ENCODE assay signal across 8 mouse cellular contexts in genomic region chr1:36279202-36279601, GRCm38 (mm10). TPM values are rescaled to one million over a fixed set of nuclear protein-coding genes. Genes with fewer than 3 reads are reported as not detected.
A peak's percentile ranks its signal among the peaks of the same experiment; 100 is the strongest.
DNase-seq lines count a peak whose midpoint lies in the region; ATAC-seq and TF ChIP-seq lines count a peak whose summit lies in the region.

No protein-coding gene starts in this region.

- WGBS in lung, embryonic 16.5 days = 20% methylated on average over 3 of the region's 3 CpGs

- peaks cover 2% of the 10 kb centered on the region for H3K27me3 ChIP-seq in CH12.LX (replicated peaks)
- no peaks in the 10 kb centered on the region for H3K27me3 ChIP-seq in lung, embryonic 16.5 days (ENCODE audit: control insufficient read depth, insufficient read depth, low read depth, low read length)

- TF ChIP-seq RAD21 in CH12.LX (IDR thresholded peaks at IDR 0.05; ENCODE audit: low read depth, low read length) = peak; percentile 95

- in situ Hi-C loops in CH12.LX (cut with MboI; ENCODE audit: low pct_ligation_motif_present, low pct_unique_long_range_greater_than_20kb, low sequenced_read_pairs) = loop anchor here (5.0 kb wide), 1 partner anchor 137 kb away; no protein-coding TSS in a partner anchor

- no peak overlapping the region for H3K4me3 ChIP-seq in CH12.LX (replicated peaks in 1 of 3; ENCODE audit: low read depth in 2 of 3, low read length in 2 of 3, poor library complexity in 1 of 3)
- no peak overlapping the region for H3K4me3 ChIP-seq in lung, embryonic 16.5 days (ENCODE audit: low read length)

- no peak overlapping the region for H3K9ac ChIP-seq in CH12.LX (ENCODE audit: insufficient read depth, low read depth)
- H3K9ac ChIP-seq in lung, embryonic 16.5 days (ENCODE audit: low read length) = no peak overlapping the region

- H3K36me3 ChIP-seq in CH12.LX (replicated peaks in 1 of 2; ENCODE audit: control insufficient read depth in 1 of 2, insufficient read depth in 1 of 2, low read length in 1 of 2) = no peaks in the 10 kb centered on the region
- no peaks in the 10 kb centered on the region for H3K36me3 ChIP-seq in lung, embryonic 16.5 days (ENCODE audit: control insufficient read depth, insufficient read depth, low read length)

- TF ChIP-seq EP300 in CH12.LX (IDR thresholded peaks at IDR 0.05; ENCODE audit: low read length) = no peak

- no peaks in the 10 kb centered on the region for H3K79me2 ChIP-seq in CH12.LX (replicated peaks; ENCODE audit: control insufficient read depth, extremely low read depth, insufficient read depth, poor library complexity, severe bottlenecking)

- peak; percentile 79 to 94 for TF ChIP-seq CTCF in CH12.LX (conservative IDR thresholded peaks at IDR 0.05 in 1 of 2, IDR thresholded peaks at IDR 0.05 in 1 of 2; ENCODE audit: low read depth in 2 of 2, low read length in 2 of 2)

- TF ChIP-seq POLR2A in CH12.LX (IDR thresholded peaks at IDR 0.05; ENCODE audit: low read depth, low read length) = no peak

- DNase-seq in CH12.LX (ENCODE audit: extremely low read depth) = peak; percentile 89
- DNase-seq in ZHBTc4 (ENCODE audit: low read depth, low spot score) = peak; percentile 81
- peak; percentile 80 to 82 for DNase-seq in cerebellum, postnatal 4 days (ENCODE audit: low spot score in 2 of 2)
- DNase-seq in kidney, postnatal 14 days = peak; percentile 88
- peak; percentile 90 for DNase-seq in right cerebral cortex, postnatal 14 days
- DNase-seq in urinary bladder, postnatal 14 days (ENCODE audit: low spot score) = peak; percentile 84

- peaks cover 6% of the 10 kb centered on the region for H3K9me3 ChIP-seq in CH12.LX (replicated peaks; ENCODE audit: low read length)
- H3K9me3 ChIP-seq in lung, embryonic 16.5 days (ENCODE audit: control insufficient read depth, low read length) = no peaks in the 10 kb centered on the region

- peaks cover 7 to 30% of the 10 kb centered on the region in 2 experiments for H3K4me1 ChIP-seq in CH12.LX (ENCODE audit: control insufficient read depth in 1 of 2, insufficient read depth in 2 of 2)
- H3K4me1 ChIP-seq in lung, embryonic 16.5 days (replicated peaks; ENCODE audit: control insufficient read depth, insufficient read depth, low read length) = no peaks in the 10 kb centered on the region

- no peak overlapping the region for H3K4me2 ChIP-seq in CH12.LX (ENCODE audit: insufficient read depth, low read depth, poor library complexity, severe bottlenecking)
- H3K4me2 ChIP-seq in lung, embryonic 16.5 days (ENCODE audit: low read depth, low read length) = no peak overlapping the region

- dilution Hi-C loops in CH12.LX (cut with MboI; ENCODE audit: extremely low pct_ligation_motif_present, extremely low pct_unique_long_range_greater_than_20kb, low sequenced_read_pairs) = no loop called here

- H3K27ac ChIP-seq in CH12.LX (ENCODE audit: insufficient read depth, low read depth) = no peak overlapping the region
- no peak overlapping the region for H3K27ac ChIP-seq in lung, embryonic 16.5 days (ENCODE audit: low read length)

- peak; percentile 84 for ATAC-seq in granulocyte monocyte progenitor cell, adult 5-6 weeks (replicated peaks; ENCODE audit: poor library complexity, severe bottlenecking)
- peak; percentile 58; the same call in 1 of the 2 replicates for ATAC-seq in lung, embryonic 16.5 days (ENCODE audit: low read depth)

TF ChIP-seq in CH12.LX, 34 proteins besides CTCF, POLR2A, EP300 and RAD21:
- TF ChIP-seq MAZ (IDR thresholded peaks at IDR 0.05; ENCODE audit: low read depth, low read length) (0 out of 2 replicates have a peak, but pooled peaks have one; percentile 30), ZC3H11A (IDR thresholded peaks at IDR 0.05; ENCODE audit: low read depth, low read length) (peak; percentile 52; the same call in 1 of the 2 replicates), SMC3 (IDR thresholded peaks at IDR 0.05; ENCODE audit: low read depth, low read length) (peak; percentile 92), BHLHE40 (IDR thresholded peaks at IDR 0.05; ENCODE audit: low read depth, low read length) (0 out of 2 replicates have a peak, but pooled peaks have one; percentile 12), IRF4 (IDR thresholded peaks at IDR 0.05; ENCODE audit: low read depth, low read length) (0 out of 2 replicates have a peak, but pooled peaks have one; percentile 30), NRF1 (IDR thresholded peaks at IDR 0.05; ENCODE audit: low read depth, low read length) (peak; percentile 40; the same call in 1 of the 2 replicates), TBP (conservative IDR thresholded peaks at IDR 0.05; ENCODE audit: low read depth, low read length) (no peak), POLR2AphosphoS2 (IDR thresholded peaks at IDR 0.05; ENCODE audit: low read depth, low read length) (no peak), CHD2 (IDR thresholded peaks at IDR 0.05; ENCODE audit: low read length) (no peak)

RNA-seq across cellular contexts. Expression of gene Neurl3, which starts 4.7 kb away (rescaled TPM):
- total RNA-seq in CH12.LX (2012; rRNA removed) = 0.08 TPM in 1 of 2 replicates, not detected in the other
- 0.08 TPM in 1 of 2 replicates, not detected in the other for total RNA-seq in CH12.LX (2014; rRNA removed)
- polyA plus RNA-seq in CH12.LX (2012; ENCODE audit: insufficient read length, low read depth) = 0.09 and 0.10 TPM in 2 replicates
- 9.8 and 13.1 TPM in 2 replicates for total RNA-seq in granulocyte monocyte progenitor cell, adult 5-6 weeks (2014; fragmentation: Nextera tagmentation)
- 14.4 and 17.5 TPM in 2 replicates for total RNA-seq in granulocyte monocyte progenitor cell, adult 5-6 weeks (2017)
- 7.5 and 7.7 TPM in 2 replicates for polyA plus RNA-seq in lung, embryonic 16.5 days (2015; fragmentation: Nextera tagmentation; extraction: Ambion mirVana)

RNA-seq across cellular contexts. Expression of gene Arid5a, which starts 28.3 kb away (rescaled TPM):
- total RNA-seq in CH12.LX (2012; rRNA removed) (15.2 and 19.6 TPM in 2 replicates), CH12.LX (2014; rRNA removed) (16.0 and 17.0 TPM in 2 replicates)
- polyA plus RNA-seq in CH12.LX (2012; ENCODE audit: insufficient read length, low read depth) = 13.2 and 16.1 TPM in 2 replicates
- total RNA-seq in granulocyte monocyte progenitor cell, adult 5-6 weeks (2014; fragmentation: Nextera tagmentation) = 36.0 and 42.2 TPM in 2 replicates
- 33.7 and 33.9 TPM in 2 replicates for total RNA-seq in granulocyte monocyte progenitor cell, adult 5-6 weeks (2017)
- polyA plus RNA-seq in lung, embryonic 16.5 days (2015; fragmentation: Nextera tagmentation; extraction: Ambion mirVana) = 9.1 and 10.9 TPM in 2 replicates

RNA-seq across cellular contexts. Expression of gene Uggt1, which starts 34.7 kb away (rescaled TPM):
- total RNA-seq in CH12.LX (2012; rRNA removed) (41.2 and 47.9 TPM in 2 replicates), CH12.LX (2014; rRNA removed) (35.3 and 39.8 TPM in 2 replicates)
- polyA plus RNA-seq in CH12.LX (2012; ENCODE audit: insufficient read length, low read depth) = 38.6 and 39.5 TPM in 2 replicates
- total RNA-seq in granulocyte monocyte progenitor cell, adult 5-6 weeks (2014; fragmentation: Nextera tagmentation) = 63.8 and 67.1 TPM in 2 replicates
- total RNA-seq in granulocyte monocyte progenitor cell, adult 5-6 weeks (2017) = 155 and 170 TPM in 2 replicates
- polyA plus RNA-seq in lung, embryonic 16.5 days (2015; fragmentation: Nextera tagmentation; extraction: Ambion mirVana) = 51.8 and 56.1 TPM in 2 replicates

Comparison
In these comparisons a context has a peak if more than half of its experiments do, and no peak if none do; other contexts are left out.
1. RNA of gene Neurl3, which starts 4.7 kb away (total RNA-seq): 9.8 to 17.5 TPM in granulocyte monocyte progenitor cell, adult 5-6 weeks; 0.08 TPM in CH12.LX; every median in the first group is over 4 times any median in the second.
2. Peak in every context shown above with its lines, with median percentiles within 50 percentile points of each other: DNase-seq.